Mouse (Mus musculus) embryo, embryonic 11 days (tissue): Measurements from ENCODE around the gene Plekha3.

Experiments
- DNase-seq: peaks from one replicate; pipeline ENCODE4 v3.0.0-alpha.2; 2015

Plekha3 gene

DNA sequence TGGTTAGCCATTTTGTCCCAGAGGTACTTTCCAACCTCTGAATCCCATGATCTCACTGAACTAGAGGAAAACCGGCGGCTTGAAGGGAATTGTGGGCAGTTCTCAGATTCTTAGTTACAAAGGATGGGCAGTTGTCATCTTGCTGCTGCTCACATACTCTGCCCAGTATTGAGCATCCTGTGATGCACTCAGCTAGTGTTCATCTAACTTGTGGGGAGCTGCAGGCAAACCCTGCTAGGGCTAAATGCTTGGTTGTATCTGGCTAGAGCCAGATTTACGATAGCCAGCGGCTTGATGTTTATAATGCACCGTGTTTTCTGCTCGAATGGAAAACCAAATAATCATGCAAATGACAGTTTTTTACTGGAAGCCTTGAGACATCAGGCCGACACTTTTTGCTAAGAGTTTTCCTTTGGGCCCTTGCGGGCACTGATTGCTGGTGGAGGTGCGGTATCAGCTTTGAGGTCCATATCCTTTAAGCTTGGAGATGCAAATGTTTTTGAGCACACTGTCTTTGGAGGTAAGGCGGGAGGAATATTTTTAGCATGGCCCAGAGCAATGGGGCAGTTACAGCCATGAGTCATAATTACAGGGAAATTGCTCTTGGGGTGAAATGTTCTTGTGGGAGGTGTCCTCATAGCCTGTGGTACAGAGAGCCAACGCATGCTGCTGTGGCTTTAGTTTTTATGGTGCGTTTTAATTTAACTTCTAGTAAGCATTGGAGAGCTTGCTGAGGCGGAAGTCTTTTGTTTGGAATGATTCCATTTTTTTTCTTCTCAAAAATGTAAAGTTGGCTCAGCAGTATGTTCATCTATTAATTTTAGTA lies 1.5 kb downstream of the Plekha3 start:
- DNase-seq: peak; percentile 20

GRCm38 (mm10) chr2:76682301-76682700 lies 7.2 kb downstream of the Plekha3 start:
- no peak for DNase-seq

GRCm38 (mm10) chr2:76686986-76687385 lies 11.9 kb downstream of the Plekha3 start:
- no peak for DNase-seq

- DNase-seq: no peak
Measured at GRCm38 (mm10) chr2:76687608-76688007, 12.5 kb downstream of the Plekha3 start.

GRCm38 (mm10) chr2:76688162-76688561 lies 13.1 kb downstream of the Plekha3 start:
- no peak for DNase-seq

DNA sequence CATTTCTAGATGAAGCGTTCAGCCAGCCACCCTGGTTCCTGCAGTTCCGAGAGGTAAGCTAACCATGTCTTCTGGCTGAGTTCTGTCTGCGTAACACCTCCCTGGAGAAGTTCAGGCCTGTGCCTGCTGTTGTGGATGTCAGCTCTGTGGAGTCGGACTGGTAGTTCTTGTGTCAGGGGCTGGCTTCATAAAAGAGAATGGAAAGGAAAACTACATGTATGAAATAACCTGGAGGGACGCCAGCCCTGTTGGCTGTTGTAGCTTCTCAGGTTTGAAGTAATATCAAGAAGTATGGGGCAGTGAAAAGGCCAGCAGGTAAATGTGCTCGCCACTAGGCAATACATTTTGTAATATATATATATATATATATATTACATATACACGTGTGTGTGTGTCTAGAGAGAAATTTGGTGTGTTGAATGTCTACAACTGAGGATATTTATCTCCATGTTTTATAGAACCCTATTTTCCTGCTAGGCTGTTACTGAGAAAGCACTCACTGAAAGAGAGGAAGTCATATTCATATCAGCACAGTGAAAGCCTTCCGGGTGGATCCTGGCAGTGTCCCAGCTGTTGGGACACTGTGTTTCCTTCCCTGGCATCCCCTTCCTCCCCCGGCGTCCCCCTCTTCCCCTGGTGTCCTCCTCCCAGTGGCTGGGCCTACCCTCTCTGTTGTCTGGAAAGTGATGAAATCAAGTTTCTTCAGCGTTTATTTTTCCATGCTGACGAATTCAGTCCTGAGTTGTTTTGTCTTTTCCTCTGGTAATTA lies 15.5 kb downstream of the Plekha3 start:
- DNase-seq: no peak

- DNase-seq: no peak
Measured at GRCm38 (mm10) chr2:76693765-76694164, 18.7 kb downstream of the Plekha3 start.

GRCm38 (mm10) chr2:76695290-76695689 lies 20.2 kb downstream of the Plekha3 start:
- DNase-seq: no peak

DNA sequence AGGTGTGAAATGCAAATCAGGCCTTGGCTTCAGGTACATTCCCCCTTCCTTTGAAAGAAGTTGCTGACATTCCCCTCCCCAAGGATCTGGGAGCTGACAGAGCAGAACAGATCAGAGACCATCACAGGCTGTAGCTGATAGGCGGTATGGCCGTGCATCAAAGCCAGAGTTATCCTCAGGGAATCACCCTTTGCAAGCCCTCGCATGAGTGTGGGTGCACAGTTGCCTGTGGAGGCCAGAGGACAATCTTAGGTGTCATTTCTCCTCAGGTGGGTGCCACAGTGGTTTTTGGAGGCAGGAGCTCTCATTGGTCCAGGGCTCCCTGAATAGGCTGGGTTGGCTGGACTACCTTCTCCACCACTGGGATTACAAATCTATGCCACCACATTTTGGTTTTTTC lies 27.1 kb downstream of the Plekha3 start:
- no peak for DNase-seq

DNA sequence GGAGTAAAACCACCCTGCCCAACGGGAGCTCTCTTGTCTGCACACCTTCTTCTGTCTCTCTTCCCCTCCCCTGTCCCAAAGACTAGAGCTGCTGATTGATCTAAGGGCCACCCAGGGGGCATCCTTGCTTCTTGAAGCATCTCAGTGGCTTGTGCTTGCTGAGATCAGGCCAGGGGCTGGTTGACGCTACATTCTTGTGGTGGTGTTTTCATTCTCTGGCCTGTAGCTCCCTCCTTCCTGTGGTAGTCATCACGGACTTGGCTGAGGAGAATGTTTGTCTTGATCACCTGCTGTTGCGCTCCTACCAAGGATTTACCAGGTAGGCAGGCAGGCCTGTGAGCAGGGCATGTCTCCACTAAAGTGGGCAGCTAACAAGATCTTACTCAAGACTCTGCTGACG lies 27.7 kb downstream of the Plekha3 start:
- no peak for DNase-seq

GRCm38 (mm10) chr2:76705655-76706054 lies 30.6 kb downstream of the Plekha3 start:
- no peak for DNase-seq

DNA sequence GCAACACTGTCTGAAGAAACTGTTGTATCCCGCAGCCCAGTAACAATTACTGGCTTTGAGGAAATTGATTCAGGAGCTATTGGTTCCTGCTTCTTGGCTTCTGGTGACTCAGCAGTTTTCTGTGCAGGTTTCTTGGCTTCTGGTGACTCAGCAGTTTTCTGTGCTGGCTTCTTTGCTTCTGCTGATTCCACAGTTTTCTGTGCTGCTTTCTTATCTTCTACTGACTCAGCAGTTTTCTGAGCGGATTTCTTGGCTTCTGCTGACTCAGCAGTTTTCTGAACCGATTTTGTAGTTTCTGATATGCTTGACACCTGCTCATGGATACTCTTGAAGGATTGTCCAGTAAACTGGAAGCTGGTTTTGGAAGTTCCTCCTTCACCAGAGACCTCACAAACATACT lies 33.4 kb downstream of the Plekha3 start:
- DNase-seq: no peak

DNA sequence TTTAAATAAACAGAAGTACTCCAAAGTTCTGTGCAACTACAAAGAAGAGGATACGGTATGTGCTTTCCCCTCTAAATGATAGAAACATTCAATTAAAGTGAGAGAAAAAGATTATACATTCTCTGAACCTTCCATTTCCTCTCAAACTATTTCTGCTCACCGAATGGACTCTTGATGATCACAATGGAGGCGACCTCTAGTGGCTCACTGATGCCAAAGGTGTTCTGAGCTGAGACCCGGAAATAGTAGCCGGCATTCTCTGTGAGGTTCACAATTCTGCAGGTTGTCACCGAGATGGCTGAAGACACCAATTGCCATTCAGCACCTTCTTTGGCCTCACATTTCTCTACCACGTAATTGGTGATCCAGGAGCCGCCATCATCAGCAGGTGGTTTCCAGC lies 39.9 kb downstream of the Plekha3 start:
- peak; percentile 20 for DNase-seq

GRCm38 (mm10) chr2:76719650-76720049 lies 44.6 kb downstream of the Plekha3 start:
- no peak for DNase-seq
